ENCODE assay signal across 19 mouse cellular contexts in the genomic region with DNA sequence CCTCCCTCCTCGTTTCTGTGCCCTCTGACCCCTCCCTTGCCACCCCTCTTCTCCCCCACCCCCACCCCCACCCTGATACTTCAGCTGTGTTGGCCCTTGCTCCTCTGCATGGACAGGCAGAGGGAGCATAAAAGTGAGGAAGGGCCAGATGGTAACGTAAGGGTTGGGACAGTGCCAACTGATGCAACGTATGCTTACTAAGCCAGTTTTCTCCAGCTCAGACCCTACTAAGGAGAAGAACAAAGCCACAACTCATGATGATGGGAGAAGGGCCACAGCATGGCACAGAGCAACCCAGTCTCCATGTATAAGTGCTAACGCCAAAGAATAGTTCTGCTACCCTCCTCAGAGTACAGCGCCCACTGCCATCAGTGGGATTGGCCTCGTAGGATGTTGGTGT. TPM values are rescaled to one million over a fixed set of nuclear protein-coding genes. Genes with fewer than 3 reads are reported as not detected.
"Had no signal": no experiment of that assay in that cellular context is flagged by ENCODE, and none has a peak within 500 bp of the region (broad histone marks: within the 10 kb centered on the region; RNA-seq: fewer than 3 reads in every experiment).

No protein-coding gene starts in this region.

- ATAC-seq: liver, postnatal 0 days had no signal

- H3K27me3 ChIP-seq: limb, embryonic 12.5 days had no signal

- H3K4me2 ChIP-seq: kidney, embryonic 15.5 days; limb, embryonic 12.5 days; limb, embryonic 15.5 days; liver, embryonic 11.5 days; lung, embryonic 15.5 days; midbrain, embryonic 11.5 days had no signal

- DNase-seq: kidney, adult 8-10 months; kidney, postnatal 10 days; kidney, postnatal 36 days; layer of hippocampus, adult 9-11 months; liver, postnatal 0 days; lung, postnatal 10 days; lung, postnatal 4 days; midbrain, embryonic 14.5 days; thymus, adult 18-20 months; thymus, postnatal 4 days had no signal

- H3K4me1 ChIP-seq: kidney, embryonic 15.5 days; lung, embryonic 15.5 days had no signal

- H3K4me3 ChIP-seq: kidney, embryonic 15.5 days; limb, embryonic 12.5 days; limb, embryonic 15.5 days; lung, embryonic 15.5 days had no signal

- H3K27ac ChIP-seq: kidney, embryonic 15.5 days; limb, embryonic 12.5 days; limb, embryonic 15.5 days; liver, embryonic 14.5 days; lung, embryonic 15.5 days had no signal

- H3K36me3 ChIP-seq: kidney, embryonic 15.5 days; limb, embryonic 12.5 days; limb, embryonic 15.5 days; lung, embryonic 15.5 days had no signal

- H3K9me3 ChIP-seq: kidney, embryonic 15.5 days; limb, embryonic 12.5 days; limb, embryonic 15.5 days; lung, embryonic 15.5 days had no signal

- H3K9ac ChIP-seq: kidney, embryonic 15.5 days; limb, embryonic 12.5 days; limb, embryonic 15.5 days; liver, embryonic 14.5 days; liver, postnatal 0 days; lung, embryonic 15.5 days had no signal

RNA-seq across cellular contexts. Expression of gene Sh3gl3, which starts 58.0 kb away (rescaled TPM):
- total RNA-seq: megakaryocyte progenitor cell, adult 5-6 weeks; megakaryocyte-erythroid progenitor cell, adult 5-6 weeks had no signal
